Mouse (Mus musculus): ENCODE data around the gene Ms4a5. TPM values are rescaled to one million over a fixed set of nuclear protein-coding genes. Genes with fewer than 3 reads are reported as not detected.

The Ms4a5 gene
- not detected in 2 replicates for polyA plus RNA-seq (2015; fragmentation: Nextera tagmentation; extraction: Ambion mirVana)

GRCm38 (mm10) chr19:11283773-11284172 is at the start of gene Ms4a5:
Gene Ms4a5 (minus strand): TSS chr19:11283873.

GRCm38 (mm10) chr19:11314354-11314753 is 30.7 kb upstream of the Ms4a5 start, which contains the start of gene Ms4a14:
Gene Ms4a14 (minus strand): TSS chr19:11314454.

GRCm38 (mm10) chr19:11266052-11266845 is 17.4 kb downstream of the Ms4a5 start, which contains the start of gene Ms4a1:
Gene Ms4a1 (minus strand): TSS chr19:11266241.

GRCm38 (mm10) chr19:11232348-11232747 is 51.3 kb downstream of the Ms4a5 start, which contains the start of gene Ms4a12:
Gene Ms4a12 (minus strand): TSS chr19:11232448.

Other genes with a start within 250 kb of the Ms4a5 start
- gene Ms4a8a, start 202.8 kb downstream of the Ms4a5 start, polyA plus RNA-seq (2015; fragmentation: Nextera tagmentation; extraction: Ambion mirVana): 0.49 TPM in 1 of 2 replicates, not detected in the other
- gene 1700017D01Rik, start 153.0 kb downstream of the Ms4a5 start, polyA plus RNA-seq (2015; fragmentation: Nextera tagmentation; extraction: Ambion mirVana): not detected in 2 replicates
- gene 1700025F22Rik, start 118.6 kb downstream of the Ms4a5 start, polyA plus RNA-seq (2015; fragmentation: Nextera tagmentation; extraction: Ambion mirVana): not detected in 2 replicates
- gene Ms4a13, start 87.1 kb downstream of the Ms4a5 start, polyA plus RNA-seq (2015; fragmentation: Nextera tagmentation; extraction: Ambion mirVana): not detected in 2 replicates
- not detected in 2 replicates for gene Ms4a12, start 51.4 kb downstream of the Ms4a5 start, polyA plus RNA-seq (2015; fragmentation: Nextera tagmentation; extraction: Ambion mirVana)
- 0.04 and 0.06 TPM in 2 replicates for gene Ms4a1, start 17.6 kb downstream of the Ms4a5 start, polyA plus RNA-seq (2015; fragmentation: Nextera tagmentation; extraction: Ambion mirVana)
- 0.17 TPM in 2 replicates for gene Ms4a14, start 30.6 kb upstream of the Ms4a5 start, polyA plus RNA-seq (2015; fragmentation: Nextera tagmentation; extraction: Ambion mirVana)
- 10.7 and 15.8 TPM in 2 replicates for gene Ms4a7, start 52.3 kb upstream of the Ms4a5 start, polyA plus RNA-seq (2015; fragmentation: Nextera tagmentation; extraction: Ambion mirVana)
- 11.3 and 13.8 TPM in 2 replicates for gene Ms4a4a, start 91.7 kb upstream of the Ms4a5 start, polyA plus RNA-seq (2015; fragmentation: Nextera tagmentation; extraction: Ambion mirVana)
- gene Ms4a4c, start 120.9 kb upstream of the Ms4a5 start, polyA plus RNA-seq (2015; fragmentation: Nextera tagmentation; extraction: Ambion mirVana): 0.76 and 1.0 TPM in 2 replicates
- gene Ms4a4b, start 159.7 kb upstream of the Ms4a5 start, polyA plus RNA-seq (2015; fragmentation: Nextera tagmentation; extraction: Ambion mirVana): 0.52 and 0.53 TPM in 2 replicates
- gene Ms4a6c, start 185.5 kb upstream of the Ms4a5 start, polyA plus RNA-seq (2015; fragmentation: Nextera tagmentation; extraction: Ambion mirVana): 10.5 and 14.3 TPM in 2 replicates
- gene Gm8369, start 202.1 kb upstream of the Ms4a5 start, polyA plus RNA-seq (2015; fragmentation: Nextera tagmentation; extraction: Ambion mirVana): 0.04 and 0.35 TPM in 2 replicates
- gene Ms4a6b, start 232.6 kb upstream of the Ms4a5 start, polyA plus RNA-seq (2015; fragmentation: Nextera tagmentation; extraction: Ambion mirVana): 7.2 and 10.4 TPM in 2 replicates

Measured in skeletal muscle tissue, postnatal 0 days (tissue).